Mouse (Mus musculus): Measurements from ENCODE around the gene Map3k5. TPM values are rescaled to one million over a fixed set of nuclear protein-coding genes. Genes with fewer than 3 reads are reported as not detected.

Map3k5 gene
- total RNA-seq, 2 experiments from 2014 or later = 43.6 to 44.4 TPM

GRCm38 (mm10) chr10:20123401-20123800, 189.1 kb downstream of the Map3k5 start:
- intact Hi-C loops (cut with DNase I) = loop anchor here (5.0 to 10.0 kb wide), 2 partner anchors 211 to 879 kb away; no protein-coding TSS in a partner anchor

GRCm38 (mm10) chr10:20124576-20124975, 190.3 kb downstream of the Map3k5 start:
- intact Hi-C loops (cut with DNase I) = loop anchor here (2.0 to 10.0 kb wide), 3 partner anchors 190 to 880 kb away; partner anchors contain the start of gene Map3k5
- DNase-seq (ENCODE audit: low spot score in 2 of 2) = no peak

More at GRCm38 (mm10) chr10:20123401-20123800, 189.1 kb downstream of the Map3k5 start:
- DNase-seq (ENCODE audit: low spot score in 2 of 2) = peak in 1 of 2 experiments; percentile 31

GRCm38 (mm10) chr10:20125226-20125625, 191.0 kb downstream of the Map3k5 start:
- intact Hi-C loops (cut with DNase I) = loop anchor here (2.0 to 10.0 kb wide), 2 partner anchors 190 to 880 kb away; partner anchors contain the start of gene Map3k5
- DNase-seq (ENCODE audit: low spot score in 2 of 2) = peak; percentile 36 to 51

GRCm38 (mm10) chr10:20132933-20133652, 198.8 kb downstream of the Map3k5 start:
- DNase-seq (ENCODE audit: low spot score in 2 of 2) = no peak
- intact Hi-C loops (cut with DNase I) = no loop called here

- intact Hi-C loops (cut with DNase I) = no loop called here
- DNase-seq (ENCODE audit: low spot score in 2 of 2) = no peak
Measured at GRCm38 (mm10) chr10:20135350-20136058, 201.2 kb downstream of the Map3k5 start.

GRCm38 (mm10) chr10:20136505-20136904, 202.2 kb downstream of the Map3k5 start:
- intact Hi-C loops (cut with DNase I) = no loop called here
- DNase-seq (ENCODE audit: low spot score in 2 of 2) = no peak

- no peak for DNase-seq (ENCODE audit: low spot score in 2 of 2)
- intact Hi-C loops (cut with DNase I) = no loop called here
Measured at GRCm38 (mm10) chr10:20141376-20141775, 207.1 kb downstream of the Map3k5 start.

- DNase-seq (ENCODE audit: low spot score in 2 of 2) = peak in 1 of 2 experiments; percentile 52
- intact Hi-C loops (cut with DNase I) = loop anchor here (2.0 to 5.0 kb wide), 2 partner anchors 23 to 134 kb away; no protein-coding TSS in a partner anchor
Measured at GRCm38 (mm10) chr10:20148130-20148772, 214.0 kb downstream of the Map3k5 start, which contains the start of gene Map7. Gene Map7, plus strand, starts transcription at chr10:20148471.

- intact Hi-C loops (cut with DNase I) = loop anchor here (2.0 to 5.0 kb wide), 2 partner anchors 22 to 134 kb away; no protein-coding TSS in a partner anchor
Measured at GRCm38 (mm10) chr10:20148773-20149120, 214.5 kb downstream of the Map3k5 start.

GRCm38 (mm10) chr10:20149121-20149834, 215.0 kb downstream of the Map3k5 start:
- intact Hi-C loops (cut with DNase I) = loop anchor here (2.0 to 5.0 kb wide), 2 partner anchors 22 to 133 kb away; no protein-coding TSS in a partner anchor
- DNase-seq (ENCODE audit: low spot score in 2 of 2) = peak; percentile 73 to 78

More at GRCm38 (mm10) chr10:20148773-20149120, 214.5 kb downstream of the Map3k5 start:
- DNase-seq (ENCODE audit: low spot score in 2 of 2) = peak in 1 of 2 experiments; percentile 75

GRCm38 (mm10) chr10:20149835-20150355, 215.6 kb downstream of the Map3k5 start:
- intact Hi-C loops (cut with DNase I) = loop anchor here (2.0 to 5.0 kb wide), 2 partner anchors 21 to 132 kb away; no protein-coding TSS in a partner anchor

GRCm38 (mm10) chr10:20152131-20152530, 217.9 kb downstream of the Map3k5 start:
- no peak for DNase-seq (ENCODE audit: low spot score in 2 of 2)

More at GRCm38 (mm10) chr10:20149835-20150355, 215.6 kb downstream of the Map3k5 start:
- no peak for DNase-seq (ENCODE audit: low spot score in 2 of 2)

GRCm38 (mm10) chr10:20153507-20153906, 219.2 kb downstream of the Map3k5 start:
- no peak for DNase-seq (ENCODE audit: low spot score in 2 of 2)
- intact Hi-C loops (cut with DNase I) = no loop called here

More at GRCm38 (mm10) chr10:20152131-20152530, 217.9 kb downstream of the Map3k5 start:
- intact Hi-C loops (cut with DNase I) = no loop called here

GRCm38 (mm10) chr10:20155401-20155800, 221.1 kb downstream of the Map3k5 start:
- intact Hi-C loops (cut with DNase I) = no loop called here

GRCm38 (mm10) chr10:20157021-20157726, 222.9 kb downstream of the Map3k5 start:
- intact Hi-C loops (cut with DNase I) = no loop called here

More at GRCm38 (mm10) chr10:20155401-20155800, 221.1 kb downstream of the Map3k5 start:
- DNase-seq (ENCODE audit: low spot score in 2 of 2) = no peak

GRCm38 (mm10) chr10:20158756-20159155, 224.5 kb downstream of the Map3k5 start:
- DNase-seq (ENCODE audit: low spot score in 2 of 2) = no peak
- intact Hi-C loops (cut with DNase I) = no loop called here

More at GRCm38 (mm10) chr10:20157021-20157726, 222.9 kb downstream of the Map3k5 start:
- DNase-seq (ENCODE audit: low spot score in 2 of 2) = no peak

GRCm38 (mm10) chr10:20159308-20159707, 225.0 kb downstream of the Map3k5 start:
- intact Hi-C loops (cut with DNase I) = no loop called here
- no peak for DNase-seq (ENCODE audit: low spot score in 2 of 2)

GRCm38 (mm10) chr10:20160914-20161313, 226.6 kb downstream of the Map3k5 start:
- intact Hi-C loops (cut with DNase I) = no loop called here
- DNase-seq (ENCODE audit: low spot score in 2 of 2) = no peak

Measured in left cerebral cortex, postnatal 36 days (tissue).